Mouse (Mus musculus) myocyte (in vitro differentiated cells): Measurements from ENCODE around the gene Sorcs2.

Experiments used
- CEBPB ChIP-seq: IDR thresholded peaks from 2 replicates; pipeline ENCODE4 v1.6.1; 2011; ENCODE audit warnings: mild to moderate bottlenecking, moderate library complexity; ENCODE audit not compliant: poor library complexity, insufficient read depth, severe bottlenecking
- MYOD1 ChIP-seq, 3 experiments: IDR thresholded peaks; one replicate each; pipeline ENCODE4 v1.6.1; 2011; ENCODE audit warnings: control low read depth in 2 of 3, low read depth in 2 of 3, mild to moderate bottlenecking in 2 of 3, moderate library complexity in 1 of 3; ENCODE audit not compliant: insufficient read length in 2 of 3, control insufficient read depth in 1 of 3
- POLR2A ChIP-seq: IDR thresholded peaks from one replicate; pipeline ENCODE4 v1.6.1; 2011; ENCODE audit warnings: low read depth, mild to moderate bottlenecking, control low read depth, moderate library complexity; ENCODE audit not compliant: insufficient read length
- POLR2AphosphoS2 ChIP-seq: IDR thresholded peaks from one replicate; pipeline ENCODE4 v1.6.1; 2011; ENCODE audit warnings: low read depth, control low read depth; ENCODE audit not compliant: insufficient read length

- TF ChIP-seq POLR2AphosphoS2 (no peak), MYOD1 (IDR thresholded peaks at IDR 0.05; ENCODE audit: control insufficient read depth in 1 of 3, insufficient read length in 2 of 3, low read depth in 2 of 3) (no peak), POLR2A (no peak), CEBPB (no peak)
Observed at GRCm38 (mm10) chr5:36139766-36140165, 258.2 kb downstream of the Sorcs2 start.
